39 mouse cellular contexts compared by ENCODE assay signal in genomic region chr2:154758454-154758853, GRCm38 (mm10). TPM values are rescaled to one million over a fixed set of nuclear protein-coding genes. Genes with fewer than 3 reads are reported as not detected.
"Had no signal": no experiment of that assay in that cellular context is flagged by ENCODE, and none has a peak within 500 bp of the region (broad histone marks: within the 10 kb centered on the region; RNA-seq: fewer than 3 reads in every experiment).

No protein-coding gene starts in this region.

- H3K4me1 ChIP-seq: embryonic facial prominence, embryonic 12.5 days; forebrain, embryonic 12.5 days; forebrain, embryonic 13.5 days; forebrain, embryonic 15.5 days had no signal

- H3K27ac ChIP-seq: embryonic facial prominence, embryonic 10.5 days; embryonic facial prominence, embryonic 12.5 days; embryonic facial prominence, embryonic 13.5 days; embryonic facial prominence, embryonic 15.5 days; forebrain, embryonic 10.5 days; forebrain, embryonic 12.5 days; forebrain, embryonic 13.5 days; forebrain, embryonic 15.5 days; gastrocnemius, adult 2 months; heart, adult 2 months; heart, embryonic 10.5 days had no signal

- H3K27me3 ChIP-seq: embryonic facial prominence, embryonic 12.5 days; embryonic facial prominence, embryonic 13.5 days; embryonic facial prominence, embryonic 15.5 days; forebrain, embryonic 13.5 days; forebrain, embryonic 15.5 days had no signal

- H3K4me3 ChIP-seq: embryonic facial prominence, embryonic 10.5 days; embryonic facial prominence, embryonic 12.5 days; embryonic facial prominence, embryonic 13.5 days; embryonic facial prominence, embryonic 15.5 days; erythroblast, embryonic 14.5 days; forebrain, embryonic 10.5 days; forebrain, embryonic 12.5 days; forebrain, embryonic 13.5 days; forebrain, embryonic 15.5 days; gastrocnemius, adult 2 months; heart, adult 2 months; heart, embryonic 10.5 days had no signal

- DNase-seq: cerebellum, adult 9-10 months; cerebellum, adult 9-11 months; cerebellum, postnatal 10 days; cerebellum, postnatal 25 days; cerebellum, postnatal 36 days; embryo, embryonic 11 days; forebrain, postnatal 0 days; gastrocnemius, adult 2 months; gastrocnemius, postnatal 10 days; gastrocnemius, postnatal 14 days; gastrocnemius, postnatal 25 days; gastrocnemius, postnatal 36 days; heart, adult 11 months; heart, adult 18-20 months; heart, adult 2 months had no signal

- H3K4me2 ChIP-seq: embryonic facial prominence, embryonic 12.5 days; embryonic facial prominence, embryonic 13.5 days; embryonic facial prominence, embryonic 15.5 days; forebrain, embryonic 12.5 days; forebrain, embryonic 13.5 days; forebrain, embryonic 15.5 days had no signal

- H3K9me3 ChIP-seq: embryonic facial prominence, embryonic 12.5 days; embryonic facial prominence, embryonic 15.5 days; forebrain, embryonic 13.5 days; forebrain, embryonic 15.5 days; heart, embryonic 10.5 days had no signal

- H3K36me3 ChIP-seq: embryonic facial prominence, embryonic 10.5 days; embryonic facial prominence, embryonic 12.5 days; embryonic facial prominence, embryonic 13.5 days; embryonic facial prominence, embryonic 15.5 days; forebrain, embryonic 10.5 days; forebrain, embryonic 12.5 days; forebrain, embryonic 15.5 days; heart, embryonic 10.5 days had no signal

- H3K9ac ChIP-seq: embryonic facial prominence, embryonic 12.5 days; embryonic facial prominence, embryonic 13.5 days; embryonic facial prominence, embryonic 15.5 days; forebrain, embryonic 12.5 days; forebrain, embryonic 13.5 days; forebrain, embryonic 15.5 days; forebrain, postnatal 0 days had no signal

RNA-seq across cellular contexts. Expression of gene Gm14214, which starts 11.4 kb away (rescaled TPM):
- total RNA-seq: common myeloid progenitor, adult 5-6 weeks; forebrain, postnatal 0 days; gastrocnemius, adult 18-20 months; gastrocnemius, adult 2 months; gastrocnemius, adult 8-10 months; gastrocnemius, postnatal 10 days; gastrocnemius, postnatal 14 days; gastrocnemius, postnatal 25 days; gastrocnemius, postnatal 36 days; gastrocnemius, postnatal 4 days; granulocyte monocyte progenitor cell, adult 5-6 weeks; heart, adult 18-20 months; heart, adult 2 months; heart, adult 8-10 months had no signal
- polyA plus RNA-seq: cortical plate, adult 2 months; embryonic facial prominence, embryonic 10.5 days; embryonic facial prominence, embryonic 11.5 days; embryonic facial prominence, embryonic 12.5 days; embryonic facial prominence, embryonic 13.5 days; embryonic facial prominence, embryonic 14.5 days; embryonic facial prominence, embryonic 15.5 days; erythroblast, embryonic 14.5 days; forebrain, embryonic 10.5 days; forebrain, embryonic 11.5 days; forebrain, embryonic 12.5 days; forebrain, embryonic 13.5 days; forebrain, embryonic 14.5 days; forebrain, embryonic 15.5 days; forebrain, embryonic 16.5 days; forebrain, postnatal 0 days; frontal cortex, adult 2 months; gonadal fat pad, adult 2 months; heart, adult 2 months; heart, embryonic 10.5 days had no signal

RNA-seq across cellular contexts. Expression of gene a, which starts 32.7 kb away (rescaled TPM):
- total RNA-seq: common myeloid progenitor, adult 5-6 weeks; gastrocnemius, adult 18-20 months; gastrocnemius, adult 2 months; gastrocnemius, adult 8-10 months; gastrocnemius, postnatal 10 days; gastrocnemius, postnatal 14 days; gastrocnemius, postnatal 25 days; gastrocnemius, postnatal 36 days; gastrocnemius, postnatal 4 days; granulocyte monocyte progenitor cell, adult 5-6 weeks; heart, adult 18-20 months; heart, adult 2 months; heart, adult 8-10 months had no signal
- polyA plus RNA-seq: erythroblast, embryonic 14.5 days; heart, adult 2 months had no signal
